Mouse (Mus musculus) urinary bladder, postnatal 14 days (tissue): ENCODE measurements around the gene Cd59a.
A peak's percentile ranks its signal among the peaks of the same experiment; 100 is the strongest.
"Not testable (repeated sequence)": the region's sequence is repeated elsewhere in the genome, so short reads cannot be mapped to it uniquely, and the experiment has no call there.

Source experiments
- DNase-seq: peaks from one replicate; pipeline ENCODE4 v3.0.0; 2021; ENCODE audit warnings: low spot score

Gene Cd59a

DNA sequence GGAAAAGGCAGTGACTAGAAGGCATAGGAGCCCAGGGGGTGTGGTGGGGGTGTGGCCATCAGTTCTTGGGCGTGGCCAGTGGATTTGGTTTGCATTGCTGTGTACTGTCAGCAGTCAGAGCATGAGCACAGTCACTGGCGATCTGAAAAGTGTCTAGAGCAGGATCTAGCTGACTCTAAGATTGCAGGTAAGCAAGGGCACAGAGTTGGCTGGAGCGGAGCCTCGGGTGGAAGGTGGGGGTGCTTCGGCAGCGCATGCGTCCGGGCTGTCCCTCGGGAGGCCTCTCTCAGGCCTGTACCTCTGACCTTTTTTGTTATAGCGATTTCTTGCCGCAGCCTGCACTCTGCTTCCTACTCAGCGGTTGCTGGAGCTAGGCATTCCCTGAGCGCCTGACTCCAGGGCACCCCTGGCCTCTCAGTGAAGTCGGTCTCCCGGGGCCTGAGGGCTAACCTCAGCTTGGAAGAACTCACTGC is at the start of gene Cd59a:
Gene Cd59a, plus strand, starts transcription at position 61 of the 473 bp plus-strand sequence.
- peak; percentile 83 for DNase-seq

DNA sequence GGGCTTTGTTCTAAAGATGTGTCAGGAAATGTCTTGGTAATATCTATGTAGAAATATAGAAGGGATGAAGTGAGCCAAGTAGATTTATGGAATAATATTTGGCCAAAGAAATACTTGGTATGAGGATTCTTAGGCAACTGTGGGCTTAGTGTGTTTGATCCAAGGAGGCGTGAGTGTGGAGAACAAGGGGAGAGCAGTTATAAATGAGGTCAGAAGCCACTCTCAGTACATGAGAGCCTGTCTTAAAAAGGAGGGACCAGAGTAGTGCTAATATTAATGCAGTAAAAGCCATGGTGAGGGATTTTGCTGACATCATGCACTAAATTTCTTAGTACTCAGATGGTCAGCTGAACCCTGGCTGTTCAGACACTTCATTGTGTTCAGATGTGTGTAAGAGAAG is 37.2 kb upstream of the Cd59a start:
- DNase-seq = no peak

DNA sequence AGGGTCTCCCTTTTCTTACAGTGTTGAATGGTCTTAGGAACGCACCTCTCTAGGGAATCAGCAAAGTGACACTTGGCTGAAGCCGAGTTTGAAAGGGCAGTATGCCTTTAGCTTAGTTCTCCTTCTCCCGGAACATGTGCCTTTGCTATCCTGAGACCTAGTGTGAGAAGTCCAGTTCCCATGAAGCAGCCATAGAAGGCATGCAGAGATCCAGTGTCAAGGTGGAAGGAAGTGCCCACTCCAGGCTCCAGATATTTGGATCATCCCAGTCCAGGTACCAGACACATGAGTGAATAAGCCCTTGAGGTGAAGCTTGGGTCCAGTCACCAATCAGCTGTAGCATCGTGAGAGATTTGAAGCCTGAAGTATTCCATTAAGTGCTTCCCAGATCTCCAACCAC is 36.6 kb upstream of the Cd59a start:
- no peak for DNase-seq

DNA sequence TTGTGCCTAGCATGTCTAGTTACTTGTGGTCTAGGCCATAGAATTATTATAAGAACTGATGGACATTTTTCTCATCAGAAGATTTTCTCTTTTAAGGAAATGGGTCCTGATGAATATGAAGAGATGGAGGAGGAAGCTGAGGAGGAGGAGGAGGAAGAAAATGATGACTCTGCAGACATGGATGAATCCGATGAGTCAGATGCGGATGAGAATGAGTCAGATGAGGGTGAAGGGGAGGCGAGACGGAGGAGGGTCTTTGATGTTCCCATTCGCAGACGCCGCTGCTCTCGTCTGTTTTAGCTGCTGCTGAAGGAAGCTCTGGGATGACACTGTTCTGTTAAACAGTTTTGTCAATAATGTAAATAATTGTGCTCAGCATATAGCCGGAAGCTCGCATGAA is 35.8 kb upstream of the Cd59a start:
- no peak for DNase-seq

DNA sequence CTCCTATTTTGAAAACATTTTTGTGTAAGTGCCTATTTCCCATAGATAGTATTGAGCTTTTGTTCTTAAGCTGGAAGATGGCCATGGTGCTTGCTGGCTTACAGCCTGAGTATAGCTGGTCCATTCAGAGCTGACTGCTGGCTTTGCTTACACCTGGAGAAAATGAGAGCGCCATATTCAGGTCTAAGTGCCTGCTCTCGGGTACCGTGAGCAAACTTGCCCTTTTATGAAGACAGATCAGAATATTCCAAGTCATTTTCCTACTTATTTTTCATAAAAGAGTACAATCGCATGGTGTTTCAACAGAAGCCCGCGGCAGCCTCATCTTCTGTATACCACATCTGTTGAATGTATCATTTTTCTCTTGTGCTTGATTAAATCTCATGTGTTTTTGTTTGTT is 34.6 kb upstream of the Cd59a start:
- no peak for DNase-seq

DNA sequence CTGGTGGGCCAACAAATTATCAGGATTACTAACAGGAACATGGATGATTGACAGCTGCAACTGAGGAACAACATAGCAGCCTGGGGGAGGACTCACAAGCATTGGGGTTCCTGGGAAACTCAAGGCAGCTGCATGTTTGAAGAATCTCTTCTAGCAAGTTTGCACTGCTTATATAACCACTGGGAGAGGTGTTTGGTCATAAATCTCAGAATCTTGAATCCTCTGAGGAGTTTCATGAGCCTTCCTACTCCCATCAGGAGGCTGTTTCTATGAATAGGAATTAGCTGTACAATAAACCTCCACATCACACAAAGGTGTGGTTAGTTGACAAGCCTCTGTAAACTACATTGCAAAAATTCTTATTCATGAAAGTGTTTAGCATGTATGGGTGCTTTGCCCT is 32.9 kb upstream of the Cd59a start:
- DNase-seq = no peak

DNA sequence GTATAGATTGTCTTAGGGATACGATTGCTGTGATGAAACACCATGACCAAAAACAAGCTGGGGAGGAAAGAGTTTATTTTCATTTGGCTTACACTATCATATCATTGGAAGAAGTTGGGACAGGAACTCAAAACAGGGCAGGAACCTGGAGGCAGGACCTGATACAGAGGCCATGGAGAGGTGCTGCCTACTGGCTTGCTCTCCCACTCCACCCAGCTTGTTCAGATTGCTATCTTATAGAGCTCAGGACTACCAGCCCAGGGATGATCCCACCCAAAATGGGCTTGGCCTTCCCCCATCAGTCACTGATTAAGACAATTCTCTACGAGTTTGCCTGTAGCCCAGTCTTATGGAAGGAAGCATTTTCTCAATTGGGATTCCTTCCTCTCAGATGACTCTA is 31.4 kb upstream of the Cd59a start:
- DNase-seq = no peak

DNA sequence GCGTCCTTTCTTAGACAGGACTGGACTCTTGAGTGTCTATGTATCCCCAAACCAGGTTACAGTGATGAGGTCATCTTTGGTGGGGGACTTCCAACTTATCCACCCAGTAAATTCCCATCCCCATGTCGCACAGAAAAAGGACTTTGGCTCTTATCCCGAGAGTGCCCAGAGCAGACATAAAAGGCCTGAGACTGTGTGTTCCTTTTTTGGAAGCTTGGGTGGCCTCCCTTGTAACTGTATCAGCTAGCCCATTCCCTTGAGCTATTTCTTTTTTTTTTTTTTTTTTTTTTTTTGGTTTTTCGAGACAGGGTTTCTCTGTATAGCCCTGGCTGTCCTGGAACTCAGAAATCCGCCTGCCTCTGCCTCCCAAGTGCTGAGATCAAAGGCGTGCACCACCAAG is 30.1 kb upstream of the Cd59a start, which contains the start of gene Gm10912:
Gene Gm10912, plus strand, starts transcription at position 301 of the 400 bp plus-strand sequence.
- not testable (repeated sequence) for DNase-seq

DNA sequence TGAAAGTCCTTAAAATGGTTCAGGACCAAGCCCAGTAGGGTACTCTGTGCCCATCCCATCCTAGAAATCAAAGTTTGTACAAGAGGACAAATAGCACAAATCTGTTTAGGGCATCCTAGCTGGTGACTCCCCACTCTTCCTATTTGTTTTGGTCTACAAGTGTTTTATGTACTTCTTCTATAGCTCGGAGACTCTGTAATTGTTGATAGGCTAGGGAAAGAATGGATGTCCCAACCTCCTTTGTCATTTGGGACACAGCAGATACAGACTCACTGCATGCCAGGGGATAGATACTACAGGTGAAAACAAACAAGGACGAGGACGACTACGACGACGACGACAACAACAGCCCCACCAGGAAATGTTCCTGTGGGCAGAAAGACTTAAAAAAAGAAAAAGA is 27.2 kb upstream of the Cd59a start, which contains the start of gene Gm10799:
Gene Gm10799, minus strand, starts transcription at position 101 of the 400 bp plus-strand sequence.
- not testable (repeated sequence) for DNase-seq

DNA sequence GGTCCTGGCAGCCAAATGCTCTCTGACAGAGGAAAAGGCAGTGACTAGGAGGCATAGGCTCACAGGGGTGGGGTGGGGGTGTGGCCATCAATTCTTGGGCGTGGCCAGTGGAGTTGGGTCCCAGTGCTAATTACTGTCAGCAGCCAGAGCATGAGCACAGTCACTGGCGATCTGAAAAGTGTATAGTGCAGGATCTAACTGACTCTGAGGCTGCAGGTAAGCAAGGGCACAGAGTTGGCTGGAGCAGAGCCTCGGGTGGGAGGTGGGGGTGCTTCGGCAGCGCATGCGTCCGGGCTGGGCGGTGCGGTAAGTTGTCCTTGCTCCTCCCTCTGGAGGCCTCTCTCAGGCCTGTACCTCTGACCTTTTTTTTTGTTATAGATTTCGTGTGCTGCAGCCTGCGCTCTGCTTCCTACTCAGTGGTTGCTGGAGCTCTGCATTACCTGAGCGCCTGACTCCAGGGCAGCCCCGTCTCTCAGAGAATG is 25.9 kb upstream of the Cd59a start, which contains the start of gene Cd59b:
Gene Cd59b, plus strand, starts transcription at position 146 of the 482 bp plus-strand sequence.
- peak; percentile 50 for DNase-seq

DNA sequence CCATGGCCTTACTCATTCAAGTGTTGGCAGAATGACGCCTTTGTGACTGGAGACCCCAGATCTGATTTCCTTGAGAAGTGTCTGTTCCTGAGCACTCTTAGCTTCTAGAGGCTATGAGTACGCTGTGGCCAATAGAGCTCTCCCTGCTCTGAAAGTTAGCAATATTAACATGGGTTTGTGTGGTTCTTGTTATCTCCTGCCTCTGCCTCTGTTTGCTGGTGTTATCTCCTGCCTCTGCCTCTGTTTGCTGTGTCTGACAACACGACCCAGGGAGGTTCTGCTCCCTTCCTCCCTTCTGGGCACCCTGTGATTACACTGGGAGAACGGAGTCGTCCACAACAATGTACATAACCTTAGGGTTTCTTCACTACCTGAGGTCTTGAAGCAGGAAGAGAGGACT is 17.3 kb upstream of the Cd59a start:
- not testable (repeated sequence) for DNase-seq

DNA sequence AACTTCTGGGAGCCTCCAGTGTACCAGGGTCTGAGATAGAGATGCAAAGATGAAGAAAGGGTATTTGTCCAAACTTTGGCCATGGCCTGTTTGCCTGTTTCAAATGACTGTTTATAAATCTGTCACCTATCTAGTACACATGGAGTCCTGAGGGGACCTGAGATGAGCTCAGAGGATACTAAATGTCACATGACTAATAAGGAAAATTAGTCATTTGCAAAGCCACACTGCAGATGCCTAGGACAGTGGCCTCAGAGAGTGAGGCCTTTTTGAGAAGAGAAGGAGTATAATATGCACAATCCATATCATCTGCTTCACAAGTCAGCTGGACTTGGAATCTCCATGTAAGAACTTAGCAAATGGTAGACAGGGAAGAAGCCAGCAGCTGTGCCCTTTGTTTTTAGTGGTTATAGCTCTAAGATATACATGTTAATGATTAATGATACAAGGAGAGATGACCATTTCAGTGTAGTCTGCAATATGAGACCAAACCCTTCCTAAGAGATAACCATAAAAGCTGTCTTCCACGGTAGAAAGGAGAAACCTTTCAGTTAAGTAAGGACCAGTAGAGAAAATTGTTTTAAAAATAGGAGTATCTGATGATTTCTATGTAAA is 14.1 kb upstream of the Cd59a start:
- DNase-seq = not testable (repeated sequence)

DNA sequence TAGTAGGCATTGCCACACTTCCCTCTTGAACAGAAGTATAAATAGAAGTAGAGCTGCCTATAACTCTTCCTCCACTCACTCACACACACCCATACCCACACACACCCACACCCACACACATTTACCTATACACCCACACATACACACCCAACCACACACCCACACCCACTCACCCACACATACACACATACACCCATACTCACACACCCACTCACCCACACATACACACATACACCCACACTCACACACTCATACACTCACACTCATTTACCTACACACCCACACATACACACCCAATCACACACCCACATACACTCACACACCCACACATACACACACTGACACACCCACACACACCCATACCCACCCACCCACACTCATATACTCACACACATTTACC is 13.1 kb upstream of the Cd59a start:
- no peak for DNase-seq

DNA sequence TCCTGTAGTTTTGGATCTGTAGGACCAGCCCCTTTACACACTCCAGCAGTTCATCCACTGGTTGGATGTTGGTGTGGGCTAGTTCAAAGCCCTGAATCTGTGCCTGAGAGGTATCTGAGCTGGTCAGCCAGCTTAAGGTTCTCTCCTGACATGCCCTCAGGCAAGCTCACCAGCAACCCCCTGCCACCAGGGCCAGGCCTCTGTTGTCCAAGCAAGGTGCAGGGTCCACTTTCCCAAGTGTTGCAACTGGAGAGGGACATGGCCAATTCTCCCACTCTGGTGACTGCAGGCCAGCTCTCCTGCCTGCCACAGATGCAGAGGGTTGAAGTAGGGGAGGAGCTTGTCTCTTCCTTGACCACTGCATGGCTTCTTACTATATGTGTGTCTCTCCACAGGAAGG is 11.6 kb upstream of the Cd59a start:
- not testable (repeated sequence) for DNase-seq

DNA sequence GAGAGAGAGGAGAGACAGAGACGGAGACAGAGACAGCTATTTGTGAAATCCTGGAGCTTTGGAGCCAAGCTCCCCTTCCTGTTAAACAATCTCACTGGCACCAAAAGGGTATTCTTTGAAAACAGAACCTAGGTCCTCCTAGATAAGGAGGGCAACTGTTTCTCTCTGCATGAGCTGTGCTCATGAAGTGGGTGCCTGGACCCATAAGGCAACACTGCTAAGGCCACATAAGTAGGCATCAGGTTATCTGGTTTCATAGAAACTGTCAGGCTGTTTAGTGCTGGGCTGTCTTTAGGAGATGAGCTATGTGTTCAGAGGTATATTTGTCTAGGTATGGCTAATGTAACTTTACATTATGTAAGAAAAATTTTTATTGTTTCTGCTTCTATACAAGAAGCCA is 8.0 kb upstream of the Cd59a start:
- not testable (repeated sequence) for DNase-seq

DNA sequence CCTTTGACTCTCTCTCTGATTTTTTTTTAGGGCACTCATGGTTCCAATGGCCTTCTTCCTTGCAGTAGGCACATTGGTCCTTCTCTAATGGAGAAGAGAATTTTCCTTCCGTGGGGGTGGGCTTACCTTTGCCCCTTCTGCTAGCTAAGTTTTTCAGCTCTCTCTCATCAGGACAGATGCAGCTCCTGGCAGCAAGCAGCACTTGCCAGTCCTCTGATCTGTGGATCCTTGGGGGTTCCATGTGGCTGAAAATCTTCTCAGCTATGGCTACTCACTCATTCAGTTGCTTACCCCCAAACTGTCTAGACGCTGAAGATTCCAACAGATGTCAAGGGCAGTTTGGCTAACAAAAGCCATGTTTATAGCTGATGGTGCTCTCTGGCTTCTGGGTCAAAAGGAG is 2.3 kb upstream of the Cd59a start:
- DNase-seq = no peak

DNA sequence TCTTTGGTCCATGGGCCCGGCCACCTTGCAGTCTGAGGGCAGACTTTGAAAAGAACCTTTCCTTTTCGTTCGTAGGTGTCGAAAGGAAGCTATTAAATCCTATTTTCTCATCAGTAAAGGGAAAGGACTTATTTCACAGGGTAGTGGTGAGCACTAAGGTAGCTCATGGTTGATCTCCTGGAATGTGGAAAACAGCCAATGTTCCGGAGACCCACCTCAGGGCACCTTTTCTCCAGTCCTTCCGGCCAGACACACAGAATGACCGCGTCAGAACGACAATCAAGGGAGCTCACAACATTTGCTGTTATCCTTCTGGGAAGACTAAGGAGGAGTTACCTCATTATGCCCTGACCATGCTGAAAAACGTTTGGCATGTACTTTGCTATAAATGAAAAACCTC is 655 bp downstream of the Cd59a start:
- DNase-seq = no peak

DNA sequence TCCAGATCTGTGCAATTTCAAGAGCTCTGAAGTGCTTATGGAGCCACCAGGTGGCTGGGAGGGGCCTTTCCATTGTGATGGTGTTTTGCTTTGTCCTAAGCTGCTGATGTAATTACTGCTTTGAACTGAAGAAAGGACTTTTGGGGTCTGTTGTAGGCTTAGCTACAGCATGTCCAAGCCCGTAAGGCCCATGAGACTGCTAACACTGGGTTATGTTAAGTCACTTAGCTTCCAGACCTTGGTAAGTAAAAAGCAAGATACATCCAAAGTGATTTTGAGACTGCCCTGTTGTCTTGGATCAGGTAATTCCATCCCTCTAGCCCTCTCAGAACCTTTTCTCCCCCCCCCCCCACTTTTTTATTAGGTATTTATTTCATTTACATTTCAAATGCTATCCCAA is 1.2 kb downstream of the Cd59a start:
- not testable (repeated sequence) for DNase-seq

DNA sequence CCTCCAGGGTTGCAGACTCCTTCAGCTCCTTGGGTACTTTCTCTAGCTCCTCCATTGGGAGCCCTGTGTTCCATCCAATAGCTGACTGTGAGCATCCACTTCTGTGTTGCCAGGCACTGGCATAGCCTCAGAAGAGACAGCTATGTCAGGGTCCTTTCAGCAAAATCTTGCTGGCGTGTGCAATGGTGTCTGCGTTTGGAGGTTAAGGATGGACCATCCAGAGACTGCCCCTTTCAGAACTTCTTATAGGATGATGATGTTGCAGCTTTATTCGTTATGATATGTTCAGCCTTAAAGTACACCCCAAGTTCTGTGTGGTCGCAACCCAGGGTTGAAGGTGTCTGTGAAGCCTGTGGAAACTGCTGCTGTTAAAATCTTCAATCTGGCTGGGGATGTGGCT is 1.8 kb downstream of the Cd59a start:
- DNase-seq = not testable (repeated sequence)

DNA sequence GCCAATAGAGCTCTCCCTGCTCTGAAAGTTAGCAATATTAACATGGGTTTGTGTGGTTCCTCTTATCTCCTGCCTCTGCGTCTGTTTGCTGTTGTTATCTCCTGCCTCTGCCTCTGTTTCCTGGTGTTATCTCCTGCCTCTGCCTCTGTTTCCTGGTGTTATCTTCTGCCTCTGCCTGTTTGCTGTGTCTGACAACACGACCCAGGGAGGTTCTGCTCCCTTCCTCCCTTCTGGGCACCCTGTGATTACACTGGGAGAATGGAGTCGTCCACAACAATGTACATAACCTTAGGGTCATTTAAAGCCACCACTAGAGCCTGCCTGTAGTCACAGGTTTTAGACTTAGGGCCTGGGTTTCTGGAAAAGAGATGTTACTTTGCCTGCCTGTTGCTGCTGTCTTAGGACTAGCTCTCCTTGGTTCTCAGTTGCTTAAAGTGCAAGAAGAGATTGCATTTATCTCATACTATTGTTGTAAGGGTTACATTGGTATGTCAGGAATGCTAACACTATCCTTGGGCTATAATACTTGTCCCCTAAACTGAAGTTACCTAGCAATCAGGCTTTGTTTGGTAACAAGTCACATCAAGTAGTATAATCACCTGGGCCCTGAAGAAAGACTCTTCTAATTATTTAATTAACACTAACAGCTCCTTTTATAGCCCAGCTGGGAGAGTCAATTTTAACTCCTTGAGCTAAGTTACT is 3.1 kb downstream of the Cd59a start:
- DNase-seq = no peak

DNA sequence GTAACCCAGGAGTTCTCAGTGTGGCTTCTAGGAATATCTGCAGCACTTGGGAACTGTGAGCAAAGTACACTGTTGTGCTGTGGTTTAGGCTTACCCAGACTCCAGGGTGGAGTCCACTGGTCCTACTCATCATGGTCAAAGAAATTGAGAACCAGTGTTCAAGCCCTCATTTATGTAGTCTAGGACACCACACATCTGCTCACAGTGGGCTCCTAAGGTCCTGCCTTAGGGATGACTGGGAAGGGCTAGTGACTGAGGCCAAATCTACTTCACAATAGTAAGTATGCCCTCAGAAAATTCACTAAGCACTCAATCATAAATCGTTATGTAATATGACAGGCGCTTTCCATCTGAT is 3.6 kb downstream of the Cd59a start:
- no peak for DNase-seq

DNA sequence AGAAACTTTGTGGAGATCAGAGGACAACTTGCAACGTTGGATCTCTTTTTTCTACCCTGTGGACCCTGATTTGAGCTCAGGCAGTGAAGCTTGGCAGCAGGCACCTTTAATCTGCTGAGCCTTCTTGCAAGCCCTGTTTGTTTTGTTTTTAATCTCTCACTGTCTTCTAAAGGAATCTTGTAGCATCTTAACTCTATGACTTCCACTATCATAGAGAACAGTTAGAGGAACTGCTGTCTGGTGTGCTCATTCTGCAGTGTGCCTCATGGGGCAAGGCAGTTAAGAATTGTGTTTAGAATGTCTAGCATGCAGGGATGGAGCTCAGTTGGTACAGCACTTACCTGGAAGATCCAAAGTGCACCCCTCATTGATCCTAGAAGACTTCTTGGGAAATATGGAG is 4.3 kb downstream of the Cd59a start:
- DNase-seq = no peak

DNA sequence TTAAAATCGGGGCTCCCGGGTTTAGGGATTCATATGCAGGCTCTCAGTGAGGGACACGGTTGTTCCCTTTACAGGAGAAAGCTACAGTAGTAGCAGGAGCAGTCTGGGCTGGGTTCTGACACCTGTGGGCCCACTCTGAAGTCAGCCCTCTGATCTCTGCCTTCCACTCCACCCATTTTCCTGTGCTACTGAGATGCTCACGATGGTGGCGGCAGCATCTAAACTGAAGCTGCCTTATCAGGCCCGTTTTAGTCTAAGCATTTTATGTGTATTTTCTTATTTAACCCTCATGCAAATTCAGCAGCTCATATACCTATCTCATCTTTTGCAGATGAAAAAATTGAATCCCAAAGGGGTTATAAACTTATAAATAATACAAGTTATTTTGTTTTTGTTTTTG is 9.2 kb downstream of the Cd59a start:
- DNase-seq = no peak
